Mouse (Mus musculus) ES-E14 (cell line): Measurements from ENCODE around the gene Kif21a. TPM values are rescaled to one million over a fixed set of nuclear protein-coding genes. Genes with fewer than 3 reads are reported as not detected.
A peak's percentile ranks its signal among the peaks of the same experiment; 100 is the strongest.

Experiments used
- DNase-seq: peaks from one replicate; pipeline ENCODE4 v3.0.0-alpha.2; 2013; ENCODE audit warnings: low read depth, low spot score
- H3K27ac ChIP-seq: 2 replicates; pipeline ENCODE4 v1.5.1; 2012; ENCODE audit warnings: low read depth, mild to moderate bottlenecking, low read length, moderate library complexity, mixed read lengths; ENCODE audit not compliant: poor library complexity, insufficient read depth, severe bottlenecking
- H3K36me3 ChIP-seq: 2 replicates; pipeline ENCODE4 v1.6.1; 2012; ENCODE audit warnings: mild to moderate bottlenecking, low read length, moderate library complexity, mixed read lengths; ENCODE audit not compliant: control insufficient read depth, poor library complexity, insufficient read depth, severe bottlenecking
- H3K4me1 ChIP-seq, 2 experiments: fragments of 150-350 bp in 1 of 2; sonication (generic) in 1 of 2; 2 replicates each; pipeline ENCODE4 v1.6.1; 2012; ENCODE audit warnings: low read length in 2 of 2, mild to moderate bottlenecking in 1 of 2, mixed read lengths in 1 of 2; ENCODE audit not compliant: control insufficient read depth in 2 of 2, insufficient read depth in 2 of 2, poor library complexity in 1 of 2
- H3K4me3 ChIP-seq, 2 experiments: fragments of 150-350 bp in 1 of 2; sonication (generic) in 1 of 2; 2 replicates each; pipeline ENCODE4 v1.5.1; 2012; ENCODE audit warnings: low read length in 2 of 2, low read depth in 1 of 2, mild to moderate bottlenecking in 1 of 2, mixed read lengths in 1 of 2; ENCODE audit not compliant: insufficient read depth in 1 of 2, poor library complexity in 1 of 2, severe bottlenecking in 1 of 2
- H3K9ac ChIP-seq: 2 replicates; pipeline ENCODE4 v1.6.1; 2012; ENCODE audit warnings: low read depth, mild to moderate bottlenecking, low read length, mixed read lengths; ENCODE audit not compliant: poor library complexity, insufficient read depth, severe bottlenecking
- H3K9me3 ChIP-seq: fragments of 150-350 bp; sonication (generic); 2 replicates; pipeline ENCODE4 v1.6.1; 2012; ENCODE audit warnings: low read depth, mild to moderate bottlenecking, low read length; ENCODE audit not compliant: control insufficient read depth, insufficient read depth
- CHD2 ChIP-seq: IDR thresholded peaks from 2 replicates; pipeline ENCODE4 v1.6.1; 2014; ENCODE audit warnings: mild to moderate bottlenecking, low read depth, low read length, inconsistent platforms
- HCFC1 ChIP-seq: IDR thresholded peaks from 2 replicates; pipeline ENCODE4 v1.6.1; 2012; ENCODE audit warnings: low read length, inconsistent platforms, borderline replicate concordance; ENCODE audit not compliant: insufficient read depth
- MAFK ChIP-seq: IDR thresholded peaks from 2 replicates; pipeline ENCODE4 v1.6.1; 2014; ENCODE audit warnings: mild to moderate bottlenecking, low read depth, low read length, inconsistent platforms; ENCODE audit not compliant: insufficient read depth
- ZC3H11A ChIP-seq: IDR thresholded peaks from 2 replicates; pipeline ENCODE4 v1.6.1; 2012; ENCODE audit warnings: low read depth, mild to moderate bottlenecking, inconsistent platforms, low read length, borderline replicate concordance
- ZNF384 ChIP-seq: IDR thresholded peaks from 2 replicates; pipeline ENCODE4 v1.6.1; 2012; ENCODE audit warnings: low read depth, low read length, inconsistent platforms
- in situ Hi-C, 2 experiments: fragments of 600-800 bp; cut with MboI; formaldehyde crosslinking; loops; one replicate each; pipeline ENCODE4 v1.15.1; 2025; ENCODE audit warnings: low sequenced_read_pairs in 2 of 2, inconsistent platforms in 1 of 2; ENCODE audit not compliant: unreplicated experiment in 2 of 2
- total RNA-seq: library from RNA; depleted of rRNA; stranded (reverse); fragments of 300-350 nt; gene quantifications from 2 replicates; pipeline ENCODE4 v1.2.3, GENCODE M21; 2012

Gene Kif21a
- total RNA-seq, 1 experiment = 5.4 TPM

- in situ Hi-C loops = no loop called here
Observed at GRCm38 (mm10) chr15:91056866-91057342, 7.2 kb upstream of the Kif21a start.

DNA sequence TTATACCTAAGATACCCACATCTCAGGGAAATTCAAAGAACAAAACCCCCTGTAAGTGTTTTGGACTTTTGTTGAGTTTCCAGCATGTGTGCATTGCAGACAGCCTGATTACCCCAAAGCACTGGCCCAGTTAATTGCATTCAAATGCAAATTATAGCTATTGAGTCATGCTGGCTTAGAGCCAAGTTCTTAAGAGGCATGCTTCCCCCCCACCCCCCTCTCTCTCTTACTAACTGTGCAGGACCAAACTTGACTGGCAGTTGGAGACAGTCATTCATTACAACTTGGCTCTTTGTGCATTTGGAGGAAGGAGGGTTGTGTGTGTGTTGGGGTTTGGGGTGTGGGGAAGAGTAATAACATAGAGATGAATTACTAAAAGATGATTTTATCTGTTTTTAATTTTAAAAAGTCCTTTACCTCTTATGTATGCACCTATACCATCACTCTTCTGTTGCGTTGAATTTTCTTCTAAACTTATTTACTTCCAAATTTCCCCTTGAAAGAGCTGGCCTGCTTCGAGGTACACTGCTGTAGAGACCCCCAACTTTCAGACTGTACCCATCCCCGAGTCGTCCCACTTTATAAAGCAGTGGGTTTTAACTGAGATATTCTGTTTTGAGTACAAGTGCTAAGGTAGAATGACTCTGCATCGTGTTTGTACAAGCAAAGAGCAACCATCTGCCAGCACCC, 6.6 kb upstream of the Kif21a start:
- H3K36me3 ChIP-seq = no peaks in the 10 kb centered on the region
- peak; percentile 81 for DNase-seq
- H3K4me3 ChIP-seq = no peak overlapping the region
- in situ Hi-C loops = no loop called here
- H3K27ac ChIP-seq = no peak overlapping the region
- H3K4me1 ChIP-seq = peaks cover 4% of the 10 kb centered on the region in 2 experiments; a peak in 2 of 4 replicates
- no peak overlapping the region for H3K9ac ChIP-seq
- no peak for TF ChIP-seq MAFK
- no peak for TF ChIP-seq HCFC1
- TF ChIP-seq ZNF384 = no peak
- no peak for TF ChIP-seq ZC3H11A
- no peak; the same call in 1 of the 2 replicates for TF ChIP-seq CHD2
- H3K9me3 ChIP-seq = no peaks in the 10 kb centered on the region

More at GRCm38 (mm10) chr15:91056866-91057342, 7.2 kb upstream of the Kif21a start:
- H3K4me3 ChIP-seq = no peak overlapping the region
- no peaks in the 10 kb centered on the region for H3K9me3 ChIP-seq
- H3K27ac ChIP-seq = no peak overlapping the region
- peaks cover 4% of the 10 kb centered on the region in 2 experiments; a peak in 2 of 4 replicates for H3K4me1 ChIP-seq
- no peak overlapping the region for H3K9ac ChIP-seq
- TF ChIP-seq MAFK = no peak
- H3K36me3 ChIP-seq = no peaks in the 10 kb centered on the region
- no peak for DNase-seq

DNA sequence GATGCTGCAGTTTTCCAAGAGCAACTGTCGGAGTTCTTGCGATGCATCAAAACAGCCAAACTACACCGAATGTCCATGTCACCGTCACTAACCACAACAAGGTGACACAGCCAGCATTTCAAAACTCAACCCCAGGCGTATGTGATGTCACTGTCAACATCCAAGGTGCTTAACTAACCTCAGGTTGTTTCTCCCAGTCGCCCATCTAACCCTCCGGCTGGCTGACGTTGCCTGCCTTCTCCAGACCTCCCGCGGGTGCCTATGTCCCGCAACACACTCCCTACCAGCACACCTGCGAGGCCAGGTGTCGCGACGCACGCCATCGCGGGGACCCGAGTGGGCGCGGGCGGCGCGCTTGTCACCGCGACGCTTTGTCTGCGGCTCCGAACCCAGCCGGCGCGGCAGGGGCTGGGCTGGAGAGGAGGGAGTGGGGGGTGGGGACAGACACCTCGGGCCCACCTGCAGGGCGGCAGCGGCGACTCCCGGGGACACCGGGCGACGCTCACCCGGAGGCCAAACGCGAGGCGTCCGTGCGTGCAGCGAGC, 725 bp downstream of the Kif21a start:
- Histone ChIP-seq H3K9me3 (no peaks in the 10 kb centered on the region), H3K9ac (peak overlapping the region; percentile 68), H3K36me3 (no peaks in the 10 kb centered on the region), H3K27ac (no peak overlapping the region), H3K4me1 (0 out of 4 replicates have a peak, but pooled peaks cover 0 to 2% of the 10 kb centered on the region in 2 experiments), H3K4me3 (peak overlapping the region; percentile 78 to 86)
- in situ Hi-C loops = no loop called here
- no peak for DNase-seq
- no peak for TF ChIP-seq ZC3H11A
- TF ChIP-seq HCFC1 = no peak
- TF ChIP-seq CHD2 = no peak

- Histone ChIP-seq H3K4me3 (no peak overlapping the region), H3K27ac (no peak overlapping the region), H3K36me3 (no peaks in the 10 kb centered on the region), H3K9ac (no peak overlapping the region), H3K9me3 (no peaks in the 10 kb centered on the region), H3K4me1 (0 out of 4 replicates have a peak, but pooled peaks cover 0 to 2% of the 10 kb centered on the region in 2 experiments)
- DNase-seq = no peak
- TF ChIP-seq ZNF384 (no peak), HCFC1 (no peak), CHD2 (no peak), ZC3H11A (no peak), MAFK (no peak)
- in situ Hi-C loops = no loop called here
Observed at GRCm38 (mm10) chr15:91047627-91048026, 2.1 kb downstream of the Kif21a start.
